Mouse (Mus musculus): ENCODE results near the gene Duxf3.
"Not testable (repeated sequence)": the region's sequence is repeated elsewhere in the genome, so short reads cannot be mapped to it uniquely, and the experiment has no call there.

The Duxf3 gene

DNA sequence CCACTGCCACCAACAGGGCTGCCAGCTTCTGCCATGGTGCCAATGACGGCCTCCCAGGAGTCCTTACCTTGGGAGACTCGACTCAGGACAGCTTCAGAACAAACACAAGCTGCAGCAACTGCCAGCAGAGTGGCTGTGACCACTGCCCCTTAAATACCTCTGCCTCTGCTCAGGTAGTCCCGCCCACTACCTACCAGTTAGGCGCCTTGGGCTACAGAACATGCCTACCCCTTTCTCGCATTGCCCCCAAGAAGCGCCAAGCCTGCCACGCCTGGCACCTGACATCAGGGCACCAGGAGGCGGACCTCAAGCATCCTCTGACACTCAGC, at the start of gene Duxf3:
Gene Duxf3, minus strand, starts transcription at position 35 of the 329 bp plus-strand sequence.
- DNase-seq (ENCODE audit: low spot score) = peak; percentile 68

DNA sequence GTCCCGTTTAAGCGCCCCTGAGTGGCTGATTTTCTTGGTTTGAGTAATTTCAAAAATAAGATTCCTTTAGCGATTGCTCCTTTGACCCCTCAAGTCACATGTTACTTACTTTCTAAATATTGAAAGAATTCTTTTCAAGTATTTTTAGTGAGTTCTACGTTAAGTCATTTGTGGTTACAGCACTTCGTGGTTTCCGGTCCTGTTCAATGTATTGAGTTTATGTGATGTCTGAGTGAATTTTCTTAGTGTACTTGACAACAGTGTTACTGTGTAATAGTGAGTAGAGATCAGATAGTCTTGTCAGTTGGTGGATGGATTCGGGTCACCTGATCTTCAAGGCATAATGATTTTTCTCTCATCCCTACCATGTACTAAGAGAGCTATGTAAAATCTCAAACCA, 49.8 kb upstream of the Duxf3 start:
- DNase-seq (ENCODE audit: low spot score) = no peak

DNA sequence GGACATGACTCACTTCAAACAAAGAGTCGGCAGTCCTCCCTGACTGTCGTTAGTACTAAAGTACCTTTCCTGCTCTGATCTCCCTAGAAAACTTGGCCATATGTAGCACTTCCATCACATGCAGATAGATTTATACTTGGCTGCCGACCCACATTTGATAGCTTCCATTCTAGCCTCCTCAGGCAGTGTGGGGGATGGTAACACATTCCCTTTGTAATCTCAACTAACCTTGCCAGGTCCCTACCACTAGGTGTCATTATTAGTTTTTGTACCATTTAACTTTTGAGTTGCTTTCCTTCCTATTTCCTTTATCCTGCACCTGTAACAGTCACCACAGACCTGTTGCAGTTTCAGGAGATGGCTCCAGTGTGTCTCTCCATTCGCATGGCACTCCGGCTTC, 26.0 kb upstream of the Duxf3 start:
- no peak for DNase-seq (ENCODE audit: low spot score)

DNA sequence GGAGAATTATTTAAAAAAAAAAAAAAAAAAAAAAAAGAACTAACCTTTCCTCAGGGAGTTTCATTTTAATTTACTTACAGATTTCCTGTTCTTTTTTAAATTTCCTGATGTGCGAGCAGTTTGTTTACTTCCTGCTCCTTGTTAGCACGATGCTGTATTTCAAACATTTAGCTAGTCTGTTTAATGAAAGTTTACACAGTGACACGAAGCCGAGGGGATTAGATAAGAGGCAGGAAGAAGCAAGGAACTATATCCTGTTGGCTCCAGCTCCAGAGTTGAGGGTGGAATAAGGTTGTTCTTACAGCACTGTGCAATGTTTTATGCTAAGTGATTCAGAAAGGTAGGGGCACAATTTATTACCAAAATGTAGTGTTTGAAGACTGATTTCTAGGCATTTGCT, 23.5 kb upstream of the Duxf3 start:
- DNase-seq (ENCODE audit: low spot score) = no peak

DNA sequence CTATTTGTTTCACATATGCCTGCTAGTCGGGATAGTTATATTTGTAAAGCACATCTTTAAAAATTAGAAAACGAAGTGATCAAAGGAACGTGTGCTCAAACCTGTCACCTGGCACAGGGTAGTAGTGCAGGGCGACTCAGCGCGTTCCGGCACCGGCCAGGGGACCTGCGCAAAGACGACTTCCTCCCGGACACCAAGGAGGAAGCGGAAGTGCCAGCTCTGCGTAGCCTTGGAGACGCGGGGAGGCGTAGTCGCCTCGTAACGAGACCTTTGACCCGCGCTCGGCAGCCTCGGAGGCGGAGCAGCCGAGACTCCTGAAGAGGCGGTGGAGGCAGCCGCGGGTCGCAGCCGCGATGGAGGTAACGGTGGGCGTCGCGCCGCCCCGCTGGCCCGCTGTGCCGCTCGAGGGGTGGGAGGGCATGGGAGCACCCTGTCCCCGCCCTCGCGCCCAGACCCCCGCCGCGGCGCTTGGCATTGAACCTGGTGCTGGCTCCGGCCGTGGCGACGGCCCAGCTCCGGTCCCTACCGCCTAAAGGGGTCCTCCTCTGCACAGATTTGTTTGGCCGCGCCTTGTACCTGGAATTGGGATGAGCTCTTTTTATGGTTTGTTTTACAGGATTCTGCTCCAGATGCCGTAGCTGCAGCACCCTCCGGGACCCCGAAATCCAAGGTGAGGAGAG, 22.9 kb upstream of the Duxf3 start, which contains the start of gene Gcc2:
Gene Gcc2, plus strand, starts transcription at position 285 of the 680 bp plus-strand sequence.
- peak; percentile 71 for DNase-seq (ENCODE audit: low spot score)

DNA sequence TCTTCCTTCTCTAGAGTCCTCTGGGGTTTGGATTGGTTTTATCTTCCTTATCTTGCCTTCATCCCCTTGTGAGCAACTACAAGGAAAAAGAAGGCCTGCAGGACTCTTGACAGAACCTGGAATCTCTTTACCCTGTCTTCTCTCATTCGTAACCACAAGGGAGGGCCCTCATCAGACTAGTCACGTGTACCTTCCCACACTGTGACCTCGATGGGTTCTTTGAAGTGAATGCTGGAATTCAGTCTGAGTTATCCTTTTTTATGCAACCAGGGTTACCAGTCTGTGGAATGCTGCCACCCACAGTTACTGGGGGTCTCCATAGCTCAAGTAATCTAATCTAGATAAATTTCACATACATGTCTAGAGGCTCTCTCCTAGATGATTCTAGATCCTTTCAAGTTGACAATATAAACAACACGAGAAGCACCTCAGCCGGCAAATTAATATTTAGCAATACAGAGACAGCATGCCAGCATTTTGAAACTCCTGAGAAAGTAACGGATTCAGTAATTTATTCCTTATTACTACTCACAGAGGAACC, 22.2 kb upstream of the Duxf3 start:
- no peak for DNase-seq (ENCODE audit: low spot score)

DNA sequence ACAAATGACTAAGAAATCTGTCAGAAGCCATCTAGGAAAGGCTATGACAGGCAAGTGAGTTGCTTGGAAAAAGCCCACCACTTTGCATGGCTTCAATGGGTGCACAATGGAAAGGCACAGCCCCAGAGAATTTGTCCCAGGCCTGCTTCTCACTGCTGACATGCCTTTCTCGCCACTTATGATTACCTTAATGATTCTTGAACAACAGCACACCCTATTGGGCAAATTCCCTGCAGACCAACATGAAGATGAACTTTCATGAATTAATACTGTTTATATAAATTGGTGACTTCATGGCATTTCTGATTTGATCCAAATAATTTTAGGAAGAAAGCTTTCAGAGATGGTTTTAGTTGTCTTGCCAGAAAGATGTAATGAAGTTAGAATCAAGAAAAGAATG, 17.1 kb upstream of the Duxf3 start:
- no peak for DNase-seq (ENCODE audit: low spot score)

DNA sequence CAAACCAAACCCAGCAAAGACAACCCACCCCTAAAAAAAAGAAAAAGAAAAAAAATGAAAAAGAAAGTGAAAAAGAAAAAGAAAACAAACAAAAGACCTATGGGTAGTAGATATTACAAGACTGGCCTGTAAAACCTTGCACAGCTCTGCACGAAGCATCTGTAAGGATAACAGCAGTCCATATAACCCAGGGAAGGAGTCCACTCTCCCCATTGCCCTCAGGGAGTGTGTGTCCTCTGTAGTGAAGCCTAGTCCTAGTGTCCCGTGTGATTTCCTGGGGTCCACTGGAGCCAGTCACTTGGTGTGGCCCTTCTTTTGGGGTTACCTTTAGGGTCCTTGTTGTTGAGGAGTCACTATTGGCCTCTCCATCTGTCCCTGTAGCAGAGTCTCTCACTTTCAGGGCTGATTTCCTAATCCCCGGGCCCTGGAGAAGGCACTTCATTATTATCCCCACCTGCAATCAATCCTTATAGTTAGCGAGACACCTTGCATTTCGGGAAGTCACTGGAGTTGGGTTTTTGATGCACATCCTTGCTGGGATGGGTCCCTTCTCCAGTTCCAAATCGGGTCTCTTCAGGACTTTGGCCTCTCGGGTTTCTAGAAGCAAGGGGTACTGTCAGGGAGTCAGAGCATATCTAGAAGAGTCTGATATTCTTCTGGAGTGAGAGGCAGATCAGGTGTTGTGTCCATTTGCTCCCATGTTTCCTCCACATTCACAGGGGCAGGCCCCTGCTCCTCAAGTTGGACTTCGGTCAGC, 6.7 kb upstream of the Duxf3 start:
- DNase-seq (ENCODE audit: low spot score) = peak; percentile 83

DNA sequence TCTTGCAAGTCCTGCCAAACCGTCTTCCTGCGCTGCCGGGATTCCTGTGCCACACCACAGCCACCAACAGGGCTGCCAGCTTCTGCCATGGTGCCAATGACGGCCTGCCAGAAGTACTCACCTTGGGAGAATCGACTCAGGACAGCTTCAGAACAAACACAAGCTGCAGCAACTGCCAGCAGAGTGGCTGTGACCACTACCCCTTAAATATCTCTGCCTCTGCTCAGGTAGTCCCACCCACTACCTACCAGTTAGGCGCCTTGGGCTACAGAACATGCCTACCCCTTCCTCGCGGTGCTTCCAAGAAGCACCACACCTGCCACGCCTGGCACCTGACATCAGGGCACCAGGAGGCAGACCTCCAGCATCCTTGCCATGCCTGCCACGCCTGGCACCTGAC, 4.1 kb upstream of the Duxf3 start, which contains the start of gene Gm4981:
Gene Gm4981, minus strand, starts transcription at position 89 of the 400 bp plus-strand sequence.
- DNase-seq (ENCODE audit: low spot score) = no peak

DNA sequence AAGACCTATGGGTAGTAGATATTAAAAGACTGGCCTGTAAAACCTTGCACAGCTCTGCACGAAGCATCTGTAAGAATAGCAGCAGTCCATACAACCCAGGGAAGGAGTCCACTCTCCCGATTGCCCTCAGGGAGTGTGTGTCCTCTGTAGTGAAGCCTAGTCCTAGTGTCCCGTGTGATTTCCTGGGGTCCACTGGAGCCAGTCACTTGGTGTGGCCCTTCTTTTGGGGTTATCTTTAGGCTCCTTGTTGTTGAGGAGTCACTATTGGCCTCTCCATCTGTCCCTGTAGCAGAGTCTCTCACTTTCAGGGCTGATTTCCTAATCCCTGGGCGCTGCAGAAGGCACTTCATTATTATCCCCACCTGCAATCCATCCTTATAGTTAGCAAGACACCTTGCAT, 2.5 kb upstream of the Duxf3 start:
- DNase-seq (ENCODE audit: low spot score) = not testable (repeated sequence)

DNA sequence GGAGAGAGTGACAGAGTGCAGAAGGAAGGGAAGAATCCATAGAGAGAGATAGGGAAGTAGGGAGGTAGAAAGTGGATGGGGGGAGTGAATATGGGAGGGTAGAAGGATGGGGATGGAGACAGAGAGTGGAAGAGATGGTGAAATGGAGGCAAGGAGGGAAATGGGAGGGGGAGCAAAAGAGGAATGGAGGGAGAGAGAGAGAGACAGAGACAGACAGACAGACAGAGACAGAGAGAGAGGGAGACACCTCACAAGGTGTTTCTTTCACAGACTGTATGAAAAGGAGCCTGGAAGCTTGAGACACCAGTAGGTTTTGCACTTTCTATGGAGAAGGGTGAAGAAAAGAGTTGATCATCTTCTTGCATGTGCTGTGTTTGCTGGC, 1.3 kb upstream of the Duxf3 start:
- not testable (repeated sequence) for DNase-seq (ENCODE audit: low spot score)

DNA sequence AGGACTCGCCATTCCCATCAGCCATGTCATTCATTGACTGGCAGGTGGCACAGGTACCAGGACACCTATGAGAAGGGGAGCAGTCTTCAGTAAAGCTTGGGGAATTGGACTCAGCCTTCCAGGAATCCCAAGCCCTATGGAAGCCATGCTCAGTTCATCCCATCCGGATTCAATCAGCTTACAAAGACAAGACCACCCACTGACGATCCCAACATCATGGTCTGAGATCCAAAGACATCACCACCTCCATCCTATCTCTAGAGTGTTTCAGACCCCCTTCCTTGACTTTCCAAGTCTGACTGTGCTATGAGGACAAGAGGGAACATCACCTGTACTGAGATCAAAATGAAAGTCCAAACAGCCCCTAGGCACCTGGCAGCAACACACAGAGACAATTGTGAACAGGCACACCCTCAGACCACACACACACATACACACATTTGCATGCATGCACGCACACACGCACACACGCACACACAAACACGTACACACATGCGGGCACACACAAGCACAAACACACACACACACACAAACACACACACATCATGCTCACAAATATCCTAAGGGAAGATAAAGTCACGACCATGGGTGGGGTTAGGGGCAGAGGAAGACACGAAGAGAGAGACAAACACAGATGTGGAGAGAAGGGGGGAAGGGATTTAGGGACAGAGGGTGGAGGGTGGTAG, 722 bp upstream of the Duxf3 start:
- DNase-seq (ENCODE audit: low spot score) = not testable (repeated sequence)

DNA sequence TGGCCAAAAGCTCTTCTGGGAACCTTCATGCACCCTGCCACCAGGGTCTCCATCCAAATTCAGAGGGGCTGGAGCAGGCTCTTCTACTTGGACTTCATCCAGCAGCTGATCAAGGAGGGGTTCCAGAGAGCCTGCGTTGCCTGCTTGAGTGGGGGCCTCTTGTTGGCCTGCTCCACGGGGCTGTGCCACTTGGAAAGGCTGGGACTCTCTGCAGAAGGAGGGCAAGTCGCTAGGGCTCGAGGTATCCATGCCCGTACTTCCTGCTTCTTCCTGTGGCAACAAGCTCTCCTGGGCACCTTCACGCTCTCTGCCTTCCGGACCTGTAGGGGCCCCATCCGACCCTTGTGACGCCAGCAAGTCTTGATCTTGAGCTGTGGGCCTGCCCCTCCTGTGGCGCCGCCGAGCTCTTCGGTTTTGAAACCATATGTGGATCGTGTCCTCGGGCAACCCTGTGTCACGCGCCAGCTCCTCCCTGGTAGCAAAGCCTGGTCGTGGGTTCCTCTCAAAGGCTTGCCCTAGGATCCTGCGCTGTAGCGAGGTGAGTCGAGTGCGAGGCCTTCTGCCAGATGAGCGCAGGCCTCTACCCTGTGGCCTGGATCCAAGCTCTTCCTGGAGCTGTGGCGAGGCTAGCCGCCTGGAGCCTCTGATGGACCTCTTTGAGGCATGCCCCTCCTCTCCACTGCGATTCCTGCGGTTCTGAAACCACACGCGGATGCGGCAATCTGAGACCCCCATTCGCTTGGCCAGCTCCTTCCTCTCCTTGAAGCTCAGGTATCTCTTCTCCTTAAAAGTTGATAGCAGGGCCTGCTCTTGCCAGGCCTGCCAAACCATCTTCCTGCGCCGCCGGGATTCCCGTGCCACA, 465 bp downstream of the Duxf3 start:
- peak; percentile 100 for DNase-seq (ENCODE audit: low spot score)

DNA sequence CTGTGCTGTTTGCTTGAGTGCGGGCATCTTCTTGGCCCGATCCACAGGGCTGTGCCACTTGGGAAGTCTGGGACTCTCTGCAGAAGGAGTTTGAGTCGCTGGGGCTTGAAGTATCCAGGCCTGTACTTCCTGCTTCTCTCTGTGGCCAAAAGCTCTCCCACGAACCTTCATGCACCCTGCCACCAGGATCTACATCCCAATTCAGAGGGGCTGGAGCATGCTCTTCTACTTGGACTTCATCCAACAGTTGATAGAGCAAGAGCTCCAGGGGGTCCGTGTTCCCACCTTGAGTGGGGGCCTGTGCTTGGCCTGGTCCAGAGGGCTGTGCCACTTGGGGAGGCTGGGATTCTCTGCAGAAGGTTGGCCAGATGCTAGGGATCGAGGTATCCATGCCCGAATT, 1.4 kb downstream of the Duxf3 start:
- peak; percentile 80 for DNase-seq (ENCODE audit: low spot score)

DNA sequence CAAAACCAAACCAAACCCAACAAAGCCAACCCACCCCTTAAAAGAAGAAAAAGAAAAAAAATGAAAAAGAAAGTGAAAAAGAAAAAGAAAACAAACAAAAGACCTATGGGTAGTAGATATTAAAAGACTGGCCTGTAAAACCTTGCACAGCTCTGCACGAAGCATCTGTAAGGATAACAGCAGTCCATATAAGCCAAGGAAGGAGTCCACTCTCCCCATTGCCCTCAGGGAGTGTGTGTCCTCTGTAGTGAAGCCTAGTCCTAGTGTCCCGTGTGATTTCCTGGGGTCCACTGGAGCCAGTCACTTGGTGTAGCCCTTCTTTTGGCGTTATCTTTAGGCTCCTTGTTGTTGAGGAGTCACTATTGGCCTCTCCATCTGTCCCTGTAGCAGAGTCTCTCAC, 2.5 kb downstream of the Duxf3 start:
- DNase-seq (ENCODE audit: low spot score) = not testable (repeated sequence)

DNA sequence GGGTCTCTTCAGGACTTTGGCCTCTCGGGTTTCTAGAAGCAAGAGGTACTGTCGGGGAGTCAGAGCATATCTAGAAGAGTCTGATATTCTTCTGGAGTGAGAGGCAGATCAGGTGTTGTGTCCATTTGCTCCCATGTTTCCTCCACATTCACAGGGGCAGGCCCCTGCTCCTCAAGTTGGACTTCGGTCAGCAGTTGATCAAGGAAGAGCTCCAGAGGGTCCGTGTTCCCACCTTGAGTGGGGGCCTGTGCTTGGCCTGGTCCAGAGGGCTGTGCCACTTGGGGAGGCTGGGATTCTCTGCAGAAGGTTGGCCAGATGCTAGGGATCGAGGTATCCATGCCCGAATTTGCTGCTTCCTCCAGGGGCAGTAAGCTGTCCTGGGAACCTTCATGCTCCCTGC, 4.7 kb downstream of the Duxf3 start:
- not testable (repeated sequence) for DNase-seq (ENCODE audit: low spot score)

DNA sequence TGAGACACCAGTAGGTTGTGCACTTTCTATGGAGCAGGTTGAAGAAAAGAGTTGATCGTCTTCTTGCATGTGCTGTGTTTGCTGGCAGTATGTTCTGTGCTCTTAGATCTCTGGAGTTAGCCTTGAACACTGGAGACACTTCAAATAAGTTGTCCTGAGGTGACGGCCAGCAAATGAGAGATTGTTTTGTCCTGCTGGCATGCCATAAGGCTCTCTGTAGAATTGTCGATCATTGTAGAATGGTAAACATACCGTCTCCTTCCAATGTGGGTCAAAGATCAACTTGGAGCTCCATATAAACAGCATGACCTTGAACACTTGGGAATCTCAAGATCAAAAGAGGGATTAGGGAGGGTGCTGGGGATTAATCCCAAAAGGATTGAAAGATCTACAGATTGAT, 6.1 kb downstream of the Duxf3 start:
- not testable (repeated sequence) for DNase-seq (ENCODE audit: low spot score)

DNA sequence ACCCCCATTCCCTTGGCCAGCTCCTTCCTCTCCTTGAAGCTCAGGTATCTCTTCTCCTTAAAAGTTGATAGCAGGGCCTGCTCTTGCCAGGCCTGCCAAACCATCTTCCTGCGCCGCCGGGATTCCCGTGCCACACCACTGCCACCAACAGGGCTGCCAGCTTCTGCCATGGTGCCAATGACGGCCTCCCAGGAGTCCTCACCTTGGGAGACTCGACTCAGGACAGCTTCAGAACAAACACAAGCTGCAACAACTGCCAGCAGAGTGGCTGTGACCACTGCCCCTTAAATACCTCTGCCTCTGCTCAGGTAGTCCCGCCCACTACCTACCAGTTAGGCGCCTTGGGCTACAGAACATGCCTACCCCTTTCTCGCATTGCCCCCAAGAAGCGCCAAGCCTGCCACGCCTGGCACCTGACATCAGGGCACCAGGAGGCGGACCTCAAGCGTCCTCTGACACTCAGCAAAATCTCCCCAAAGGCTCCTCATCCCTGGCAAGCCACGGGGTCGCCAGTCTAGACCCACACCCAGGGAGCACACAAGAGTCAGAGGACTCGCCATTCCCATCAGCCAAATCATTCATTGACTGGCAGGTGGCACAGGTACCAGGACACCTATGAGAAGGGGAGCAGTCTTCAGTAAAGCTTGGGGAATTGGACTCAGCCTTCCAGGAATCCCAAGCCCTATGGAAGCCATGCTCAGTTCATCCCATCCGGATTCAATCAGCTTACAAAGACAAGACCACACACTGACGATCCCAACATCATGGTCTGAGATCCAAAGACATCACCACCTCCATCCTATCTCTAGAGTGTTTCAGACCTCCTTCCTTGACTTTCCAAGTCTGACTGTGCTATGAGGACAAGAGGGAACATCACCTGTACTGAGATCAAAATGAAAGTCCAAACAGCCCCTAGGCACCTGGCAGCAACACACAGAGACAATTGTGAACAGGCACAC, 7.4 kb downstream of the Duxf3 start, which contains the start of gene AW822073:
Gene AW822073, minus strand, starts transcription at position 104 of the 959 bp plus-strand sequence.
- peak; percentile 85 for DNase-seq (ENCODE audit: low spot score)

DNA sequence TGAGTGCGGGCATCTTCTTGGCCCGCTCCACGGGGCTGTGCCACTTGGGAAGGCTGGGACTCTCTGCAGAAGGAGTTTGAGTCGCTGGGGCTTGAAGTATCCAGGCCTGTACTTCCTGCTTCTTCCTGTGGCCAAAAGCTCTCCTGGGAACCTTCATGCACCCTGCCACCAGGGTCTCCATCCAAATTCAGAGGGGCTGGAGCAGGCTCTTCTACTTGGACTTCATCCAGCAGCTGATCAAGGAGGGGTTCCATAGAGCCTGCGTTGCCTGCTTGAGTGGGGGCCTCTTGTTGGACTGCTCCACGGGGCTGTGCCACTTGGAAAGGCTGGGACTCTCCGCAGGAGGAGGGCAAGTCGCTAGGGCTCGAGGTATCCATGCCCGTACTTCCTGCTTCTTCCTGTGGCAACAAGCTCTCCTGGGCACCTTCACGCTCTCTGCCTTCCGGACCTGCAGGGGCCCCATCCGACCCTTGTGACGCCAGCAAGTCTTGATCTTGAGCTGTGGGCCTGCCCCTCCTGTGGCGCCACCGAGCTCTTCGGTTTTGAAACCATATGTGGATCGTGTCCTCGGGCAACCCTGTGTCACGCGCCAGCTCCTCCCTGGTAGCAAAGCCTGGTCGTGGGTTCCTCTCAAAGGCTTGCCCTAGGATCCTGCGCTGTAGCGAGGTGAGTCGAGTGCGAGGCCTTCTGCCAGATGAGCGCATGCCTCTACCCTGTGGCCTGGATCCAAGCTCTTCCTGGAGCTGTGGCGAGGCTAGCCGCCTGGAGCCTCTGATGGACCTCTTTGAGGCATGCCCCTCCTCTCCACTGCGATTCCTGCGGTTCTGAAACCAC, 8.3 kb downstream of the Duxf3 start:
- peak; percentile 99 for DNase-seq (ENCODE audit: low spot score)

DNA sequence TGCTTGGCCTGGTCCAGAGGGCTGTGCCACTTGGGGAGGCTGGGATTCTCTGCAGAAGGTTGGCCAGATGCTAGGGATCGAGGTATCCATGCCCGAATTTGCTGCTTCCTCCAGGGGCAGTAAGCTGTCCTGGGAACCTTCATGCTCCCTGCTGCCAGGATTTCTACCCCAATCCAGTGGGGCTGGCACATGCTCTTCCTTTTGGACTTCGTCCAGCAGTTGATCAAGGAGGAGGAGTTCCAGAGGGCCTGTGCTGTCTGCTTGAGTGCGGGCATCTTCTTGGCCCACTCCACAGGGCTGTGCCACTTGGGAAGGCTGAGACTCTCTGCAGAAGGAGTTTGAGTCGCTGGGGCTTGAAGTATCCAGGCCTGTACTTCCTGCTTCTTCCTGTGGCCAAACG, 9.3 kb downstream of the Duxf3 start:
- not testable (repeated sequence) for DNase-seq (ENCODE audit: low spot score)

Measured in urinary bladder, postnatal 10 days (tissue).